Mouse (Mus musculus): ENCODE data around the gene Nhsl1.
"Not testable (repeated sequence)": the region's sequence is repeated elsewhere in the genome, so short reads cannot be mapped to it uniquely, and the experiment has no call there.

Nhsl1 gene

GRCm38 (mm10) chr10:18437584-18437983, 118.8 kb downstream of the Nhsl1 start:
- in situ Hi-C loops (cut with MboI, MseI): no loop called here

- in situ Hi-C loops (cut with MboI, MseI): no loop called here
Observed at GRCm38 (mm10) chr10:18445603-18446358, 127.0 kb downstream of the Nhsl1 start.

- in situ Hi-C loops (cut with MboI, MseI): no loop called here
Observed at GRCm38 (mm10) chr10:18446359-18446820, 127.6 kb downstream of the Nhsl1 start.

GRCm38 (mm10) chr10:18447299-18447698, 128.5 kb downstream of the Nhsl1 start:
- in situ Hi-C loops (cut with MboI, MseI): no loop called here

- in situ Hi-C loops (cut with MboI, MseI): not testable (repeated sequence)
Observed at GRCm38 (mm10) chr10:18448896-18449295, 130.1 kb downstream of the Nhsl1 start.

- in situ Hi-C loops (cut with MboI, MseI): loop anchor here (5.0 kb wide), 1 partner anchor 74 kb away; no protein-coding TSS in a partner anchor
Observed at GRCm38 (mm10) chr10:18453380-18453779, 134.6 kb downstream of the Nhsl1 start.

- in situ Hi-C loops (cut with MboI, MseI): loop anchor here (5.0 kb wide), 1 partner anchor 73 kb away; no protein-coding TSS in a partner anchor
Observed at GRCm38 (mm10) chr10:18454161-18454560, 135.4 kb downstream of the Nhsl1 start.

- in situ Hi-C loops (cut with MboI, MseI): no loop called here
Observed at GRCm38 (mm10) chr10:18455301-18455920, 136.6 kb downstream of the Nhsl1 start.

- in situ Hi-C loops (cut with MboI, MseI): no loop called here
Observed at GRCm38 (mm10) chr10:18457808-18458475, 139.2 kb downstream of the Nhsl1 start.

- in situ Hi-C loops (cut with MboI, MseI): no loop called here
Observed at GRCm38 (mm10) chr10:18461336-18461735, 142.6 kb downstream of the Nhsl1 start.

- in situ Hi-C loops (cut with MboI, MseI): no loop called here
Observed at GRCm38 (mm10) chr10:18463071-18463841, 144.5 kb downstream of the Nhsl1 start.

- in situ Hi-C loops (cut with MboI, MseI): no loop called here
Observed at GRCm38 (mm10) chr10:18468396-18468795, 149.6 kb downstream of the Nhsl1 start.

GRCm38 (mm10) chr10:18469279-18470135, 150.7 kb downstream of the Nhsl1 start:
- in situ Hi-C loops (cut with MboI, MseI): no loop called here

- in situ Hi-C loops (cut with MboI, MseI): no loop called here
Observed at GRCm38 (mm10) chr10:18470351-18471060, 151.7 kb downstream of the Nhsl1 start.

GRCm38 (mm10) chr10:18471648-18472047, 152.9 kb downstream of the Nhsl1 start:
- in situ Hi-C loops (cut with MboI, MseI): no loop called here

- in situ Hi-C loops (cut with MboI, MseI): no loop called here
Observed at GRCm38 (mm10) chr10:18475126-18475525, 156.3 kb downstream of the Nhsl1 start.

- in situ Hi-C loops (cut with MboI, MseI): no loop called here
Observed at GRCm38 (mm10) chr10:18478294-18478693, 159.5 kb downstream of the Nhsl1 start.

GRCm38 (mm10) chr10:18479285-18479684, 160.5 kb downstream of the Nhsl1 start:
- in situ Hi-C loops (cut with MboI, MseI): no loop called here

GRCm38 (mm10) chr10:18480836-18481235, 162.1 kb downstream of the Nhsl1 start:
- in situ Hi-C loops (cut with MboI, MseI): no loop called here

- in situ Hi-C loops (cut with MboI, MseI): no loop called here
Observed at GRCm38 (mm10) chr10:18482558-18483141, 163.9 kb downstream of the Nhsl1 start.

Measured in regulatory T cell (primary cell).